Mouse (Mus musculus) erythroblast, embryonic 14.5 days (primary cell): Measurements from ENCODE around the gene Macf1.

Experiments used
- GATA1 ChIP-seq: IDR thresholded peaks from 2 replicates; pipeline ENCODE4 v1.6.1; 2012; ENCODE audit warnings: low read length, inconsistent platforms, mixed read lengths
- TAL1 ChIP-seq: IDR thresholded peaks from 3 replicates; pipeline ENCODE4 v1.6.1; 2012; ENCODE audit warnings: low read length, inconsistent platforms, mixed read lengths

DNA sequence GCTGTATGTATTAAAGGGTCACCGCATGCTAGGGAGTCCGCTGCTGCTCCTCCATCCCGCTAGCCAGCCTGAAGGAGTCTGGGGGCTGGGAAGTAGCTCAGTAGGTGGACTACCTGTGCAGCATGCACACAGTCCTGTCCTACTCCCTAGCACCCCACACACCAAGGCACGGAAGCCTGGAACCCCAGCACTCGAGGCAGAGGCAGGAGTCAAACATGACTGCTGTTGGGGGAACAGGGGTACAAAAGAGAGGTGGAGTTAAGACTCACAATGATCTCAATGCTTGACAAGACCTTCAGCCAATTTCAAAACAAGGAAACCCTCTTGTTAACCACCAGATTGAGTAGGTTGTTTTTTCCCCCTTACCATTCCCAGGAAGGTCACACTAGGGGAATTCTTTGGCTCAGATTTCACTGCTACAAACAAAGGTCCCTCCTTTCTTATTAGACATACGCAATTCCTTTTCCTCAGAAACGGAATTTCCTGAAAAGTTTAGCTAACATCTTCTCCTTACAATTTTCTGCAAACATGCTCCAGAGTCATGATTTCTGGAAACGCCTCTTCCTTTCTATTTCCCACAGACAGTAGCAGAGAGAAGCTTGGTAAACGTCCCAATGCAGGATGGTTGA is 256.8 kb downstream of the Macf1 start:
- TF ChIP-seq GATA1: no peak
- no peak for TF ChIP-seq TAL1
